Mouse (Mus musculus) limb, embryonic 14.5 days (tissue): ENCODE data around the gene Nkap. TPM values are rescaled to one million over a fixed set of nuclear protein-coding genes. Genes with fewer than 3 reads are reported as not detected.
A peak's percentile ranks its signal among the peaks of the same experiment; 100 is the strongest.
"Not testable (repeated sequence)": the region's sequence is repeated elsewhere in the genome, so short reads cannot be mapped to it uniquely, and the experiment has no call there.

Experiments
- ATAC-seq: fragments of 200-750 bp; cut with Nextera tagmentation; 2 replicates; pipeline ENCODE4 v1.8.0; 2017; ENCODE audit warnings: low read depth, moderate number of reproducible peaks, moderate TSS enrichment; ENCODE audit not compliant: low FRiP score
- DNase-seq: peaks from one replicate; pipeline ENCODE4 v3.0.0-alpha.2; 2015; ENCODE audit warnings: low spot score
- H3K27ac ChIP-seq: fragments of 300-500 bp; sonication (generic); replicated peaks from 2 replicates; pipeline ENCODE4 v1.5.1; 2014; ENCODE audit warnings: low read depth, mild to moderate bottlenecking, low read length, moderate library complexity, mixed read lengths
- H3K27me3 ChIP-seq: fragments of 300-500 bp; sonication (generic); 2 replicates; pipeline ENCODE4 v1.6.1; 2014; ENCODE audit warnings: low read length, mixed read lengths; ENCODE audit not compliant: control insufficient read depth, insufficient read depth
- H3K36me3 ChIP-seq: fragments of 300-500 bp; sonication (generic); 2 replicates; pipeline ENCODE4 v1.6.1; 2014; ENCODE audit warnings: mild to moderate bottlenecking, low read length, moderate library complexity, mixed read lengths; ENCODE audit not compliant: control insufficient read depth, insufficient read depth
- H3K4me1 ChIP-seq: fragments of 300-500 bp; sonication (generic); 2 replicates; pipeline ENCODE4 v1.6.1; 2014; ENCODE audit warnings: antibody characterized with exemption, low read length, mixed read lengths; ENCODE audit not compliant: control insufficient read depth, insufficient read depth
- H3K4me2 ChIP-seq: fragments of 300-500 bp; sonication (generic); replicated peaks from 2 replicates; pipeline ENCODE4 v1.6.1; 2014; ENCODE audit warnings: low read depth, mild to moderate bottlenecking, low read length, moderate library complexity; ENCODE audit not compliant: severe bottlenecking
- H3K4me3 ChIP-seq: fragments of 300-500 bp; sonication (generic); replicated peaks from 2 replicates; pipeline ENCODE4 v1.5.1; 2014; ENCODE audit warnings: low read length
- H3K9ac ChIP-seq: fragments of 300-500 bp; sonication (generic); 2 replicates; pipeline ENCODE4 v1.6.1; 2014; ENCODE audit warnings: mild to moderate bottlenecking, low read depth, low read length, moderate library complexity; ENCODE audit not compliant: severe bottlenecking
- H3K9me3 ChIP-seq: fragments of 300-500 bp; sonication (generic); 2 replicates; pipeline ENCODE4 v1.6.1; 2016; ENCODE audit warnings: low read length; ENCODE audit not compliant: control insufficient read depth
- POLR2A ChIP-seq: fragments of 200-500 bp; IDR thresholded peaks from 2 replicates; pipeline ENCODE4 v1.8.0; 2012; ENCODE audit warnings: inconsistent platforms, mild to moderate bottlenecking, moderate library complexity, borderline replicate concordance; ENCODE audit not compliant: insufficient read depth, insufficient read length; ENCODE audit errors: extremely low read depth
- WGBS: fragments of 180-500 bp; shearing (Covaris S2); extraction: QIAGEN DNeasy Blood & Tissue Kit; methylation state at CpG from one replicate; pipeline ENCODE4 v1.1.7; 2014; 5-methylcytosine and 5-hydroxymethylcytosine counted together
- polyA plus RNA-seq, 2 experiments: library from polyadenylated mRNA; depleted of rRNA in 1 of 2; stranded (reverse) in 1 of 2; unstranded in 1 of 2; fragments of >200 nt; fragmentation: Nextera tagmentation in 1 of 2; extraction: Ambion mirVana in 1 of 2; gene quantifications; 2 replicates each; pipeline versions ENCODE4 v1.2.1 to v1.2.3; 2012 to 2014

Nkap gene
- polyA plus RNA-seq (2012; rRNA removed) = 6.4 and 6.9 TPM in 2 replicates
- 11.8 and 12.4 TPM in 2 replicates for polyA plus RNA-seq (2014; fragmentation: Nextera tagmentation; extraction: Ambion mirVana)

DNA sequence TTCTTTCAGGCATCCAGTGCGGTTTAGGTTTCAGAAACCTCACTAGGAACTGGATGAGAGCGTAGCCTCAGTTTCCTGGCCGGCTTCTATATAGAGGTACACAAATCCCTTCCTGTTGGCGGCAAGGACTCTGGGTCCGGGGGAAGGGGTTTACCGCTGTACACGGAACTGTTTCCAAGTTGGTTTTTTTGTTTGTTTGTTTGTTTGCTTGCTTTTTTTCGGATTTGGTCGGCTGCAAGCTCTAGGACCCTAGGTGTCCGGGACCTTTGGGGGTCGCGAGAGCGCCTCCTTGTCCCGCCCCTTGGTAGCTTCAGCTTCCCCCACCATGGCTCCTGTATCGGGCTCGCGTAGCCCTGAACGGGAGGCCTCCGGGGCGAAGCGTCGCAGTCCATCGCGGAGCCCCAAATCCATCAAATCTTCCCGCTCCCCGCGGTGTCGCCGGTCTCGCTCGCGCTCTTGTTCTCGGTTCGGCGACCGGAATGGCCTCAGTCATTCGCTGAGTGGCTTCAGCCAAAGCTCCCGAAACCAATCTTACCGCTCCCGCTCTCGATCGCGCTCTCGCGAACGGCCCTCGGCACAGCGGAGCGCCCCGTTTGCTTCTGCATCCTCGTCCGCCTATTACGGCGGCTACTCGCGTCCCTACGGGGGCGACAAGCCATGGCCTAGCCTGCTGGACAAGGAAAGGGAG lies at the start of gene Nkap:
Gene Nkap, plus strand, starts transcription at position 125 of the 688 bp plus-strand sequence.
- H3K36me3 ChIP-seq = no peaks in the 10 kb centered on the region
- no peaks in the 10 kb centered on the region for H3K27me3 ChIP-seq
- peak within 1 kb of the TSS; percentile 79 for H3K9ac ChIP-seq
- peak; percentile 83 for DNase-seq
- peak; percentile 91 for ATAC-seq
- H3K4me1 ChIP-seq = 0 out of 2 replicates have a peak, but pooled peaks cover 3% of the 10 kb centered on the region
- no peak for TF ChIP-seq POLR2A
- H3K4me3 ChIP-seq = peak within 1 kb of the TSS; percentile 57
- peak within 1 kb of the TSS; percentile 65 for H3K27ac ChIP-seq
- no peaks in the 10 kb centered on the region for H3K9me3 ChIP-seq
- WGBS = 19% methylated on average over 49 of the region's 58 CpGs
- H3K4me2 ChIP-seq = peak within 1 kb of the TSS; percentile 51

DNA sequence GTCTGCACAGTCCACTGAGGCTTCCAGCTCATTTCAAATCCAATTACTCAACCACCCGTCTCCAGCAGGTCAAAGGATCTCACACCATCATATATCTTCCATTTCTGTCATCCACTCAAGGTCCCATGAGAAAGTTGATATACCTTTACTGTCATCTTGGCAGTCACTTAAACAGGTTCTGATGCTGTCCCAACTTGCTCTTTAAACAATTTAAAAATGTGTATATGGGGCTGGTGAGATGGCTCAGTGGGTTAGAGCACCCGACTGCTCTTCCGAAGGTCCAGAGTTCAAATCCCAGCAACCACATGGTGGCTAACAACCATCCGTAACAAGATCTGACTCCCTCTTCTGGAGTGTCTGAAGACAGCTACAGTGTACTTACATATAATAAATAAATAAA lies 46.2 kb upstream of the Nkap start:
- H3K27me3 ChIP-seq, H3K4me2 ChIP-seq, H3K9ac ChIP-seq, DNase-seq, H3K4me3 ChIP-seq, H3K9me3 ChIP-seq, H3K27ac ChIP-seq, H3K4me1 ChIP-seq, ATAC-seq: not testable (repeated sequence)
- 61% methylated on average over 3 of the region's 4 CpGs for WGBS
- H3K36me3 ChIP-seq = peaks cover 18% of the 10 kb centered on the region

DNA sequence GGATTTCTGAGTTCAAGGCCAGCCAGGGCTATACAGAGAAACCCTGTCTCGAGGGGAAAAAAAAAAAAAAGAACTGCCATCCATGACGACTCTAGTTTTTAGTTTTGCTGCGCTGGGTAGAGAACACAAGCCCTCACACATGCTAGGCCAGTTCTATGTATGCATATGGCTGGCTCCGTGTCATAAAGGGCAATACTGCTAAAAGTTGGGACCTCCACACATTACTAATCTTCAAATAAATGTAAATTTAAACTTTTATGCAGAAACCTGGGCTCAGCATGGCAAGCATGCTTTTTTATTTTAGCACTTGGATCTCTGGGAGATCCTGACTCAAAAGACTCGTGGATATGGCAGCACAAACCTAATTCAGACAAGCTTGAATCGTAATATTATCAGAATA lies 45.4 kb upstream of the Nkap start:
- no peaks in the 10 kb centered on the region for H3K9me3 ChIP-seq
- H3K4me3 ChIP-seq = no peak overlapping the region
- DNase-seq = no peak

DNA sequence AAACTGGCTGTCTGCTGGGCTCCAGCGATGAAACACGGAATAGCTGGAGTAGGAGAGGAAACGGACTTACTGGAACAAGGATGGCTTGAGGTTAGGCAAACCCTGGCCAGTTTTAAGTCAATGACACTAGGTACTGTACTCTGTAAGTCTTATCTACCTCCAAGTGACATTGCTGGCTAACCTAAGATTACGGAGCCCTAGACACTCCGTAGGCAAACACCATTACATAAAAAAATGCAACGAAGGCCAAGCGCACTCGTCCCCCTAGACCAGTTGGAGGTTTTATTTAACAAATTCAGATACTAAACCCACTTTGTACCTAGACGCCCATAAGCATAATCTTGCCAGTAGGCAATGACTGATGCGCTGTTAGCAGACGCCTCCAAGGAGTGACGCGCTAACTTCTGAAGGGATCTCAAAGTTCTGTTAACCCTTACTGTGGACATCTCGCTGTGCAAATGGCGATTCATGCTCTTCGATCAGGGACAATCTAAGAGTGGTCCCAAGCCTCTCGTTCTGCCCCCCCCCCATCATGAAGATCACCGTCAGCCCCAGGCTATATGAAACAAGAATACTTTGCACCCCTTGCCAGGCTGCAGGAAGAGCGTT lies 42.2 kb upstream of the Nkap start:
- H3K27ac ChIP-seq = peak overlapping the region; percentile 81
- H3K27me3 ChIP-seq = no peaks in the 10 kb centered on the region
- H3K4me2 ChIP-seq = peak overlapping the region; percentile 60
- no peak for TF ChIP-seq POLR2A
- peaks cover 18% of the 10 kb centered on the region for H3K36me3 ChIP-seq
- DNase-seq (peak; percentile 4), ATAC-seq (no peak)
- H3K4me1 ChIP-seq = 0 out of 2 replicates have a peak, but pooled peaks cover 5% of the 10 kb centered on the region
- no peaks in the 10 kb centered on the region for H3K9me3 ChIP-seq
- peak overlapping the region; percentile 52 for H3K4me3 ChIP-seq
- peak overlapping the region; percentile 72 for H3K9ac ChIP-seq
- WGBS = 23% methylated on average over 19 of the region's 19 CpGs

More for the DNA sequence above, 45.4 kb upstream of the Nkap start:
- Histone ChIP-seq H3K4me1 (0 out of 2 replicates have a peak, but pooled peaks cover 5% of the 10 kb centered on the region), H3K9ac (no peak overlapping the region), H3K36me3 (peaks cover 18% of the 10 kb centered on the region), H3K4me2 (no peak overlapping the region), H3K27ac (no peak overlapping the region), H3K27me3 (no peaks in the 10 kb centered on the region)
- no peak for TF ChIP-seq POLR2A
- WGBS = 55% methylated on average over 6 of the region's 6 CpGs
- ATAC-seq = no peak

DNA sequence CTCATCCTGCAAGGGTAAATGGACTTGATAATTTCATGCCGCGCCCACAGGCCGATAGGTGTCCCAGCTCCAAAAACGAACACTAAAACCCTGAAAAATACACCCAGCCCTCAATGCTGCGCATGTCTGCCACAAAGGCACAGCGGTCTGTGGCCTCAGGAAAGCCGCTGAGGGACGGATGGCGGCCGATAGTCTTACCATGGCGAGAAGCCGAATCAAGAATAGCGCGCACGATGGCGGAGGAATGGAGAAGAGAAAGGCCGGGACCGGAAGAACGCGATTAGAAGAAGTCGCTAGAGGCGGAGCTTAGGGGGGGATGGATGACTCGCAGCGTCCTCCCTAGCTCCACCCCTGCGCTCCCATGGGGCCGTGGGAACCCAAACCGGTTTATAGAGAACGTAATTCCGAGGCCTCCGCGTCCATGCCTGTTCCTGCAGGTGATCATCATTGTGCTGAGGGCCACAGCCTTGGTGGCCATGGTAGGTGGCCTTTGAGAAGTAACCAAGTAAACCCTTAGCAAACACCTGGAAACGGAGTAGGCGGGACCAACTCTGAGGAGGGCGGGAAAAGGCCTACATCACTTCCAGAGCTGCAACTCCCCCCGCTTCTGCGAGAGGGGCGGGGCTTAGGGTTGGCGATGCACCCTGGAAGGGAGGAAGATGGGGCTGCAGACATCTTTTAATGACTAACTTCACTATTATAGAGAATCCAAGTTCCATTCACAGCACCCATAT lies 41.5 kb upstream of the Nkap start, which contains the start of gene Rpl39:
Gene Rpl39, minus strand, starts transcription at position 476 of the 734 bp plus-strand sequence.
- Histone ChIP-seq H3K4me2 (peak within 1 kb of the TSS; percentile 60), H3K9me3 (no peaks in the 10 kb centered on the region), H3K9ac (peak within 1 kb of the TSS; percentile 72), H3K4me3 (peak within 1 kb of the TSS; percentile 52), H3K27me3 (no peaks in the 10 kb centered on the region), H3K36me3 (peaks cover 18% of the 10 kb centered on the region), H3K4me1 (0 out of 2 replicates have a peak, but pooled peaks cover 5% of the 10 kb centered on the region), H3K27ac (peak within 1 kb of the TSS; percentile 81)
- ATAC-seq (peak; percentile 94), DNase-seq (peak; percentile 92)
- WGBS = 26% methylated on average over 35 of the region's 38 CpGs
- TF ChIP-seq POLR2A = peak; percentile 56; the same call in 1 of the 2 replicates
